Mouse (Mus musculus) brain, adult 2 months (tissue): ENCODE data around the gene Ankrd13b.

ENCODE experiments used
- DNase-seq: peaks from one replicate; pipeline ENCODE4 v3.0.0; 2011; ENCODE audit warnings: low read depth, low spot score

The Ankrd13b gene

DNA sequence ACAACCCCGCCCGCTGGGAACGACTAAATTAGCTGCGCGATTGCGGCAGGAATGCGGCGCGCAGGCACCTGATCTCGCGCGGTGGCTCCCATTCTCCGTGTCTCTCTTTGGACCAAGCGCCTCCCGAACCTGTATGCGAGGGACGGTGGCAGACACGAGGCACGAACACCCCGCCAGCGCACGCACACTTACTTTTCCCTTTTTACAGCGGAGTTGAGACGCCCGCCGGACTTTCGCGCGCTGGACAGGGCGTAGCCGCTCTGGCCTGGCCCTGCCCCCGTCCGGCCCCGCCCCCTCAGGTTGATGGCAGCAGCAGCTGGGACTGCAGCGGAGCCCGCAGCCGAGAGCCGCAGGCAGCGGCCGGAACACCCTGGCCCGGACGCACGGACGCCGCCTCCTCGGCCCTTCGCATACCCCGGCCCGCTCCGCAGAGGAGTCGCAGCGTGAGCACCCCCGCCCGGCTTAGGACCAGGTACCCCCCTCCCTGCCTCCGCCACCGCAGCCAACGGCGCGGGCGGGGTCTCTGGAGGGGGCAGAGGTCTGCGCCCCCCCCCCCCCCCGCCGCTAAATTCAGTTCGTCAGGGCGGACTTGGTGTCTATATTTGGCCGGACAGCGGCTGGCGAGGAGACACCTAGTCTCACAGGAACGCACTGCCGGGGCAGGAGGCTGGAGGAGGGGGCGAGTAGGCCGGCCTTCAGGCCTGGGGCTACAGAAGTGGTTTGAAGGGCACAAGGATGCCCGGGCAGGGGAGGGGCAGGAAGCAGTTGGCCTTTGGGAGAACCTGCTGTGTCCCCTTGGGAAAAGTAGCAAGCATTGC is 27.0 kb downstream of the Ankrd13b start, which contains the start of gene Coro6:
Coro6 (plus strand) TSS at position 129 of the 818 bp plus-strand sequence.
- peak; percentile 56 for DNase-seq

- DNase-seq: no peak
Observed at GRCm38 (mm10) chr11:77461856-77462255, 27.6 kb downstream of the Ankrd13b start.

DNA sequence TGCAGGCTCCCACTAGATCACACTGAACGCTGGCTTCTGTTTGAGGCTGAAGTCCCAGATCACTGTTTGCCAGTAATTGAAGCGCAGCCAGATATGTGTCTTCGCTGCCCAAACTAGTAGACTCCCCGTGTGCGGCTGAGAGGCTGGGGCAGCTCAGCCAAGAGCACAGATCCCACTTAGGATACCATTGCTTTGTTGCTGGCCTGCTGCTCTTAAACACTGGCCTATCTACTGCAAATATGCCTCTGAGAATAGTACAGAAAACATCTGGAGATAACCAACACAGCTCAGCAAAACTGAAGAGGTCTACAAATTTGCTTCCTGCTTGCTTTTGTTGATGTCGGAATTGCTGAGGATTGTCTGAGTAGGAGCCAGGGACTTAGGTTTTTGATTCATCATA is 32.6 kb downstream of the Ankrd13b start:
- peak; percentile 76 for DNase-seq

- DNase-seq: peak; percentile 50
Observed at GRCm38 (mm10) chr11:77455770-77456510, 33.5 kb downstream of the Ankrd13b start.

- DNase-seq: no peak
Observed at GRCm38 (mm10) chr11:77453388-77453787, 36.1 kb downstream of the Ankrd13b start.

- DNase-seq: no peak
Observed at GRCm38 (mm10) chr11:77451670-77452069, 37.8 kb downstream of the Ankrd13b start.

DNA sequence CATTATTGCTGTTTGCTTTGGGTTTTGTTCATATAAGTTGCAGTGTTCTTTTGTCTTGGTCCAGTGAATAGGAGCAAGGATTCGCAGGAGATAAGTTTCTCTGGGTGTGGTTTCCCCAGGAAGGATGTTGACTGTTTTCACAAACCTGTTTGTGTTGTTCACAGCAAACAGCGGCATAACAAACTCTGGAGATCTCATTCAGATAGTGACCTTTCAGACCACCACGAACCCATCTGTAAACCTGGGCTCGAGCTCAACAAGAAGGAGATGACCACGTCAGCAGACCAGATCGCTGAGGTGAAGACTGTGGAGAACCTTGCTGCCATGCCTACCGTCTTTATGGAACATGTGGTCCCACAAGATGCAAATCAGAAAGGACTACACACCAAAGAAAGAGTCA is 40.3 kb downstream of the Ankrd13b start:
- no peak for DNase-seq

DNA sequence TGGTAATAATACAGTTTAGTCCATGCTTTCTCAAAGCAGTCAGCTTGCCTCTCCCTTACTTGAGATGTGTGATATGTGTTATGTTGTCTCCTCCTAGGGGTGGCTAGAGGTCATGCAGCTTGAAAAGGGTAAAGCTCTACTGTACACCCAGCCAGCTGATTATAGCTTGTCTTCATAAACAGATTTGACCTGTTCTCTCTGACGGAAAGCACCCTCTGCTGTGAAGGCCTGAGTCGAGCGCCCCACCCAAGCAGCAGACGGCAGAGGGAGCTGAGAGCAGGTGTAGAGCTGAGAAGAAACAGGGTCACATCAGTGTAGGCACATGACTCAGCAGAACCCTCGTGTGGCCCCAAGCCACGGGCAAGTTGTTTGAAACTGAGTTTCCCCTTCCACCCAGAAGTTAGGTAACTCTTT is 42.8 kb downstream of the Ankrd13b start:
- peak; percentile 79 for DNase-seq

DNA sequence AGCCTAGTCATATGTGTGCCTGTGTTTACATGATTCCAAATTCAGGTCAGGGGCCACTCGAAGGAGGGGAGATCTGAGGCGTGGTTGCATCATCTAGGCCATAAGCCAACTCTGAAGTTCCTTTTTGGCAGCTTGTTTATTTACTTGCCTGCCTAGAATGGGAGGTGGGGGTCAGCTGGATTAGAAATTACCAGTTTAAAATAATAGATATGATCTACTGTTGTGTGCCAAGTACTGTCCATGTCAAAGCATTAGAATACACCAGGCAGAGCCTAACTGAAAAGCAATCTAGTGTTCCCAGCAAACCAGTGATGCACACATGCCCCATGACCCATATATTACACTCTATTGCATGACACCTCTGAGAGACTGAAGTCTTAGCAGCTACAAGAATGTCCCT is 44.5 kb downstream of the Ankrd13b start:
- DNase-seq: no peak

- peak; percentile 52 for DNase-seq
Observed at GRCm38 (mm10) chr11:77442186-77443170, 47.0 kb downstream of the Ankrd13b start.

GRCm38 (mm10) chr11:77441020-77441419 is 48.5 kb downstream of the Ankrd13b start:
- no peak for DNase-seq

DNA sequence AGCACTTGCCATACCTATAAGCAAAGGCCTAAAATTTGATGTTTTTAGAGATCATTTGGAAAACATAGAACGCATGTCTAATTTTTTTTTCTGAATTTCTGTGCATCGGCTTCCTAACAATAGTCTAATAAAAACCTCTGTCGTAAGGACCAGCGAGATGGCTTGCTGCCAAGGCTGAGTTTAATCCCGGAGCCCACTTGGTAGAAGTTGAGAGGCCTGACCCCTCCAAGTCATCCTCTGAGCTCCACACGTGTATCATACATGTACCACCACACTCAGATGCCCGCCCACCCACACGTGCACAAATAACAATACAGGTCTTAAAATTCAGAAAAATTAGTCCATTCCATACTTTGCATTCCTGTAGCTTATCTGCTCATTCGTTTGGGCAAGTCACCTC is 49.4 kb downstream of the Ankrd13b start:
- no peak for DNase-seq

- DNase-seq: no peak
Observed at GRCm38 (mm10) chr11:77437026-77437425, 52.5 kb downstream of the Ankrd13b start.

DNA sequence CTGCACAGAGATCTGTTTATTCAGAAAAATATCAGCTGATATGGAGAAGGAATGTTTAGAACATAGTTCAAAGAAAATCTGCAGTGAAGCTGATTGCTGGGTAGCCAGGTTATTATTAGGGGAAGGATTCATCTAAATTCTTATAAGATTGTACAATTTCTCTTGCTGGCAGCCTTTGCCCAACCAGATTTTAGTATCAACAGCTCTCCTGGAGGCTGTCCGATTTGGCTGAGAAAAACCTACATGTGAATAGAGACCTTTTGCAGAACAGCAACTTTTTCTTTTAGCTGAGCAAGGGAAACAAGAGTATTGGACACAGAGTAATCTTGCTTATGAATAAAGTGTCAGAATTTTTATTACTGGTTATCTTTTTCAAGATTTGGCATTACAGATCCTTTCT is 61.0 kb downstream of the Ankrd13b start:
- no peak for DNase-seq

GRCm38 (mm10) chr11:77423175-77423859 is 66.2 kb downstream of the Ankrd13b start:
- no peak for DNase-seq
